Mouse (Mus musculus): Measurements from ENCODE around the gene Esyt2.

GRCm38 (mm10) chr12:116396072-116396695 is 115.2 kb downstream of the Esyt2 start:
- TF ChIP-seq POLR2A (IDR thresholded peaks at IDR 0.05; ENCODE audit: insufficient read length, low read depth) (no peak), E2F4 (IDR thresholded peaks at IDR 0.05; ENCODE audit: insufficient read depth) (no peak), USF1 (IDR thresholded peaks at IDR 0.05; ENCODE audit: low read depth) (no peak), POLR2AphosphoS2 (IDR thresholded peaks at IDR 0.05; ENCODE audit: insufficient read length, low read depth) (no peak), TCF12 (IDR thresholded peaks at IDR 0.05; ENCODE audit: insufficient read depth, poor library complexity, severe bottlenecking) (no peak), MYOG (IDR thresholded peaks at IDR 0.05; ENCODE audit: control insufficient read depth in 1 of 3, insufficient read depth in 1 of 3, insufficient read length in 2 of 3, low read depth in 2 of 3) (no peak), MYOD1 (IDR thresholded peaks at IDR 0.05; ENCODE audit: control insufficient read depth in 1 of 3, insufficient read length in 2 of 3, low read depth in 2 of 3) (no peak), MAX (IDR thresholded peaks at IDR 0.05; ENCODE audit: low read depth) (no peak), SRF (IDR thresholded peaks at IDR 0.05; ENCODE audit: control insufficient read depth, insufficient read length, low read depth) (no peak), REST (IDR thresholded peaks at IDR 0.05; ENCODE audit: insufficient read depth, insufficient read length) (no peak)

Data from myocyte (in vitro differentiated cells).